Comparison of ENCODE assay signal across 8 mouse cellular contexts in the genomic region with DNA sequence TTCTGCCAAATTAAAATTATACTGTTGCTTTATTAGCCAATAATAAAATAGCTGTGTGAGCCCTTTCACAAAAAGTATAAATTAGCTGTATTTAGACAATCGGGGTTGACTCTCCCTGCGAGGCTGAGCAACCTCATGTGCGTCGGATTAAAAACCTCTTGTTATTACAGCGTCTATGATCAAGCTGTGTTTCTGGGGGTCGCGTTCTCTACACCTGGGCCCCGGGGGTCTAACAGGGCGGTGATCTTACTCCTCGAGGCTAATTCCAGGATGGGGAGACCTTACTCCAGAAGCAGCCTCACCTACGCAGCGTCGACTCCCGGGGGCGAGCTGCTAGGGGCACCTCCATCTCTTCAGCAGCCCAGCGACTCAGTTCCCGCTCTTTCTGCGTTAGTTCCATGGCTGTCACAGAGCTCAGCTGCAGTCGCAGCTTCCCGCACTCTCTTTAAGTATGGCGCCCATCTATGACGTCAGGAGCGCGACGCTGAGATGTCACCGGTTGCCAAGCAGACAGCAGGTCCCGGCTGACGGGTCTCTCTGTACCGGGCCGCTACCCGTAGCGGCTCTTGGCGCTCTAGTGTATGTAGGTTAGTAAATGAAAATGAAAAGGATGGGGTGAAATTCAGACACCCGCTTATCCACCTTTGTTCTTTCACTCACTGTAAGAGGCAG. TPM values are rescaled to one million over a fixed set of nuclear protein-coding genes. Genes with fewer than 3 reads are reported as not detected.
A peak's percentile ranks its signal among the peaks of the same experiment; 100 is the strongest.
DNase-seq lines count a peak whose midpoint lies in the region; ATAC-seq lines count a peak whose summit lies in the region.

A gene (minus strand): TSS at position 466 of the 672 bp plus-strand sequence.

- peaks cover 23% of the 10 kb centered on the region for H3K36me3 ChIP-seq in intestine, embryonic 14.5 days (ENCODE audit: control insufficient read depth, insufficient read depth, low read length)

- ATAC-seq in intestine, embryonic 14.5 days (replicated peaks; ENCODE audit: low FRiP score, low TSS enrichment, low read depth): peak; percentile 91

- H3K9ac ChIP-seq in intestine, embryonic 14.5 days (ENCODE audit: low read length): peak within 1 kb of the TSS; percentile 58

- H3K4me2 ChIP-seq in intestine, embryonic 14.5 days (ENCODE audit: low read length): peak within 1 kb of the TSS; percentile 83

- WGBS in intestine, embryonic 14.5 days: 1% methylated on average over 34 of the region's 34 CpGs

- intact Hi-C loops in gastrocnemius, postnatal 14 days (cut with DNase I; ENCODE audit: low total_unique reads): no loop called here
- intact Hi-C loops in left cerebral cortex, postnatal 14 days (cut with DNase I): loop anchor here (5.0 kb wide), 2 partner anchors 58 to 193 kb away; a partner anchor contains a TSS

- no peaks in the 10 kb centered on the region for H3K9me3 ChIP-seq in intestine, embryonic 14.5 days (ENCODE audit: control insufficient read depth, low read length)

- H3K27me3 ChIP-seq in intestine, embryonic 14.5 days (replicated peaks; ENCODE audit: control insufficient read depth, insufficient read depth, low read length): no peaks in the 10 kb centered on the region

- no peak within 1 kb of the TSS for H3K27ac ChIP-seq in intestine, embryonic 14.5 days (ENCODE audit: low read depth)

- no peaks in the 10 kb centered on the region for H3K4me1 ChIP-seq in intestine, embryonic 14.5 days (replicated peaks; ENCODE audit: control insufficient read depth, insufficient read depth, low read length)

- H3K4me3 ChIP-seq in intestine, embryonic 14.5 days (ENCODE audit: low read depth, low read length): peak within 1 kb of the TSS; percentile 58

- DNase-seq in adipocyte (ENCODE audit: low spot score): peak; percentile 86
- DNase-seq in embryo, embryonic 10 days (ENCODE audit: low spot score): peak; percentile 99
- DNase-seq in gastrocnemius, postnatal 14 days: peak; percentile 87
- DNase-seq in intestine, embryonic 14.5 days (ENCODE audit: low spot score): peak; percentile 99
- DNase-seq in left cerebral cortex, postnatal 14 days (ENCODE audit: low spot score in 2 of 2): peak; percentile 93 to 95
- DNase-seq in mesoderm, embryonic 11.5 days (ENCODE audit: low read depth, low spot score): peak; percentile 95
- peak; percentile 91 to 92 for DNase-seq in right cerebral cortex, postnatal 36 days (ENCODE audit: low spot score in 2 of 2)
- peak; percentile 87 for DNase-seq in yolk sac, embryonic 10.5 days (ENCODE audit: low spot score)

RNA-seq across cellular contexts. Expression of the gene that starts here (rescaled TPM):
- 1 to 10 TPM; 2.8 to 2.9 TPM for total RNA-seq in gastrocnemius, postnatal 14 days (2021)
- polyA plus RNA-seq in intestine, embryonic 14.5 days (2014; fragmentation: Nextera tagmentation; extraction: Ambion mirVana): 48.7 and 49.5 TPM in 2 replicates
- total RNA-seq in left cerebral cortex, postnatal 14 days (2021): 1 to 10 TPM; 5.9 to 6.5 TPM
